Mouse (Mus musculus) hindbrain, embryonic 15.5 days (tissue): ENCODE data around the gene Grk6. TPM values are rescaled to one million over a fixed set of nuclear protein-coding genes. Genes with fewer than 3 reads are reported as not detected.

Experiments
- ATAC-seq: fragments of 200-750 bp; cut with Nextera tagmentation; 2 replicates; pipeline ENCODE4 v1.8.0; 2017; ENCODE audit warnings: low read depth, moderate number of reproducible peaks, moderate TSS enrichment; ENCODE audit not compliant: low FRiP score
- H3K27ac ChIP-seq: fragments of 300-500 bp; sonication (generic); replicated peaks from 2 replicates; pipeline ENCODE4 v1.5.1; 2015; ENCODE audit warnings: mild to moderate bottlenecking, inconsistent platforms
- H3K27me3 ChIP-seq: fragments of 300-500 bp; sonication (generic); 2 replicates; pipeline ENCODE4 v1.6.1; 2015; ENCODE audit warnings: control low read depth, inconsistent platforms
- H3K36me3 ChIP-seq: fragments of 300-500 bp; sonication (generic); 2 replicates; pipeline ENCODE4 v1.6.1; 2015; ENCODE audit warnings: control low read depth, inconsistent platforms
- H3K4me1 ChIP-seq: fragments of 300-500 bp; sonication (generic); replicated peaks from 2 replicates; pipeline ENCODE4 v1.6.1; 2015; ENCODE audit warnings: control low read depth, inconsistent platforms
- H3K4me2 ChIP-seq: fragments of 300-500 bp; sonication (generic); 2 replicates; pipeline ENCODE4 v1.6.1; 2015; ENCODE audit warnings: moderate library complexity, mild to moderate bottlenecking, inconsistent platforms
- H3K4me3 ChIP-seq: fragments of 300-500 bp; sonication (generic); 2 replicates; pipeline ENCODE4 v1.5.1; 2015; ENCODE audit warnings: mild to moderate bottlenecking, inconsistent platforms
- H3K9ac ChIP-seq: fragments of 300-500 bp; sonication (generic); 2 replicates; pipeline ENCODE4 v1.6.1; 2015; ENCODE audit warnings: inconsistent platforms
- H3K9me3 ChIP-seq: fragments of 300-500 bp; sonication (generic); 2 replicates; pipeline ENCODE4 v1.6.1; 2016; ENCODE audit warnings: control low read depth, inconsistent platforms
- WGBS: fragments of 180-500 bp; shearing (Covaris S2); methylation state at CpG from one replicate; pipeline ENCODE4 v1.1.7; 2015; 5-methylcytosine and 5-hydroxymethylcytosine counted together
- polyA plus RNA-seq: library from polyadenylated mRNA; unstranded; fragments of >200 nt; fragmentation: Nextera tagmentation; extraction: Ambion mirVana; gene quantifications from 2 replicates; pipeline ENCODE4 v1.2.1, GENCODE M21; 2015

Gene Grk6
- polyA plus RNA-seq, 1 experiment from 2014 or later = 40.7 TPM

DNA sequence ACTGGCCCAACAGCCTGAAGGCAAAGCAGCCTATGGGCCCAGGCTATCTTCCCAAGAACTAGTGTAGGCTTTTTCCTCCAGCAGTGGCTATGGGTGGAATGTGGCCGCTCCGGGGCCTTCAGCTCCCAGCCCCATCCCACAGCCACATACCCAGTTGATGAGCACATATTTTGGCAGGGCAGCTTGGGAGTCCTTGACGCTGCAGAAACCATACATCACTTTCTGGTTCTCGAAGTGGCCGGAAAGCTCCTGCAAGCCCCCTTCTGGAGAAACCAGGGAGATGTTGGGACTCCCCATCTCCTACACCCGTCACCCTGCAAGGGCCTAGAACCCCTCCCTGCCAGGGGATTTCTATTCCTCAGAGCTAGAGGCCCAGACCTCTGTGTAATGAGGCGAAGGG, 37.7 kb downstream of the Grk6 start:
- peaks cover 47% of the 10 kb centered on the region for H3K36me3 ChIP-seq
- 60% methylated on average over 7 of the region's 7 CpGs for WGBS
- no peaks in the 10 kb centered on the region for H3K9me3 ChIP-seq
- H3K27ac ChIP-seq = 0 out of 2 replicates have a peak overlapping the region, but pooled peaks have one; percentile 99
- no peak for ATAC-seq
- peak overlapping the region; percentile 79 for H3K4me2 ChIP-seq
- H3K9ac ChIP-seq = no peak overlapping the region
- peaks cover 47% of the 10 kb centered on the region for H3K4me1 ChIP-seq
- H3K4me3 ChIP-seq = peak overlapping the region; percentile 95; the same call in 1 of the 2 replicates
- no peaks in the 10 kb centered on the region for H3K27me3 ChIP-seq

DNA sequence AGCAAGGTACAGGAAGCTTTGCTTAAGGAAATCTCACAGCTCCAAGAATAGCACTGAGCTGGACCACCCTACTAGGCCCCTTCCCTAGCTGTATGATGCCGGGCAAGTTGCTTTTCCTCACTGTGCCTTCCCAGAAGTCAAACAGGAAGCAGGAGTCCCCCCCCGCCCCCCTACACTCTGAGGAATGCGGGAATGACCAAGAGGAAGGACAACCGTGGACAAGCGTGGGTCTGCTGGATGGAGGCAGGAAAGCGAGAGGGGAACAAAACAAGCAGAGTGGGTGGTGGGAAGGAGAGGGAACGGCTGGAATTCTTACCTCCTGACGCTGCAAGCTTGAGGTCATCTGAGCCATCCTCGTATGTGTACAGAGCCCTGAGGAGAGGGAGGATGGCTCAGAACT, 38.2 kb downstream of the Grk6 start:
- Histone ChIP-seq H3K9me3 (no peaks in the 10 kb centered on the region), H3K9ac (peak overlapping the region; percentile 100; the same call in 1 of the 2 replicates), H3K27me3 (no peaks in the 10 kb centered on the region), H3K4me1 (peaks cover 48% of the 10 kb centered on the region), H3K27ac (peak overlapping the region; percentile 99), H3K36me3 (peaks cover 43% of the 10 kb centered on the region), H3K4me3 (peak overlapping the region; percentile 95), H3K4me2 (peak overlapping the region; percentile 79)
- 28% methylated on average over 9 of the region's 9 CpGs for WGBS
- ATAC-seq = no peak

DNA sequence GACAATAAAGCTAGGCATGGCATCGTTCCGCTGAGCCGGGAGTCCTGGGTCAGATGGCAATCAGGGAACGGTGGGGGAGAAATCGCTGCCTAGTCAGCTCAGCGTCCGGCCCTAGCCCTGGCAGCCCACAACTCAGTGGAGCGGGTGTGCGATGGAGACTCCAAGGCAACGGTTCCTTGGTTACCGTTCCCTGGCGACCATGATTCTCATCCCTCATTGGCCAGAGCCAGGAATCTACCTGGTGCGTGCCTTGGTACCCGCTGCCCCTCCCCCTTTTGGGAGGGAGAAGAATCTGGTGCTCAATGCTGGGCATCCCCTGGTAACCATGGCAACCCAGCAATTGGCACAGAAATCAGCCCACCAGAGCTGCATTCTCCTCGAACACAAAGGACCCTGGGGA, 38.7 kb downstream of the Grk6 start:
- no peaks in the 10 kb centered on the region for H3K9me3 ChIP-seq

DNA sequence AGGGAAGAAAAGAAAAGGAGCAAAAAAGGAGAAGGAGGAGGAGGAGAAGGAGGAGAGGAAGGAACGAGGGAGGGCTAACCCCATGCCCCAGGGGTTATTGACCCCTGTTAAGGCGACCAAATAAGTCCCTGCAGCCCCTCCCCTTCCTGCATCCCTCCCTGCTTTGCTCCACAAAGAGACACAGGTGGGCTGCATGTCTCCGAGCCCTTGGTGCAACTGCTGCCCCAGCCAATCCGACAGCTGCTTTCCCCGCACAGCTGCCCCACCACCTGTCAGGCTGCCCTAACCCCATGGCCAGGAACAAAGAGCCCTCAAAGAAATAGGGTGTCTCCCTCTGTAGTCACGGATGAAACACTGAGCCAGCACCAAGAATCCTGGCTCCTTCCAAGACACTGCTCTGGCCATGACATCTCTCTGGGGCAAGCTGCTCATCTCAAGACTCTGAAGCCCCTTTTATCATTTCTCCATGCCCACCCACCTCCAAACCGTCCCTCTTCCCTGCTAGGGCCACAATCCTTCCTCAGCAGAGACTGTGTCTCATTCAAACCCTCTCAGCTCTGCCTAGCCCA, 39.7 kb downstream of the Grk6 start:
- Histone ChIP-seq H3K4me2 (peak overlapping the region; percentile 79), H3K27ac (peak overlapping the region; percentile 99), H3K27me3 (no peaks in the 10 kb centered on the region), H3K4me3 (peak overlapping the region; percentile 95), H3K9me3 (no peaks in the 10 kb centered on the region), H3K36me3 (peaks cover 29% of the 10 kb centered on the region), H3K4me1 (peaks cover 52% of the 10 kb centered on the region), H3K9ac (peak overlapping the region; percentile 100)
- no peak for ATAC-seq
- 11% methylated on average over 7 of the region's 7 CpGs for WGBS

More for the DNA sequence above, 38.7 kb downstream of the Grk6 start:
- Histone ChIP-seq H3K27me3 (no peaks in the 10 kb centered on the region), H3K36me3 (peaks cover 39% of the 10 kb centered on the region), H3K4me2 (peak overlapping the region; percentile 79), H3K9ac (peak overlapping the region; percentile 100), H3K27ac (peak overlapping the region; percentile 99), H3K4me3 (peak overlapping the region; percentile 95), H3K4me1 (peaks cover 52% of the 10 kb centered on the region)
- 3% methylated on average over 15 of the region's 15 CpGs for WGBS
- peak; percentile 87 for ATAC-seq

GRCm38 (mm10) chr13:55486029-55486794, 41.3 kb downstream of the Grk6 start:
- Histone ChIP-seq H3K9ac (peak overlapping the region; percentile 100), H3K36me3 (peaks cover 14% of the 10 kb centered on the region), H3K4me2 (peak overlapping the region; percentile 79), H3K27ac (peak overlapping the region; percentile 99), H3K9me3 (no peaks in the 10 kb centered on the region), H3K27me3 (no peaks in the 10 kb centered on the region), H3K4me1 (peaks cover 52% of the 10 kb centered on the region), H3K4me3 (peak overlapping the region; percentile 95)
- no peak for ATAC-seq
- WGBS = 24% methylated on average over 14 of the region's 14 CpGs

- H3K4me2 ChIP-seq = peak overlapping the region; percentile 79
- H3K9ac ChIP-seq = peak overlapping the region; percentile 100
- no peaks in the 10 kb centered on the region for H3K9me3 ChIP-seq
- peak overlapping the region; percentile 95 for H3K4me3 ChIP-seq
- peaks cover 50% of the 10 kb centered on the region for H3K4me1 ChIP-seq
- WGBS = under 1% methylated on average over 26 of the region's 29 CpGs
- peak overlapping the region; percentile 99 for H3K27ac ChIP-seq
- H3K27me3 ChIP-seq = no peaks in the 10 kb centered on the region
- ATAC-seq = peak; percentile 35
- H3K36me3 ChIP-seq = peaks cover 7% of the 10 kb centered on the region
Measured at GRCm38 (mm10) chr13:55486916-55487577, 42.2 kb downstream of the Grk6 start.

DNA sequence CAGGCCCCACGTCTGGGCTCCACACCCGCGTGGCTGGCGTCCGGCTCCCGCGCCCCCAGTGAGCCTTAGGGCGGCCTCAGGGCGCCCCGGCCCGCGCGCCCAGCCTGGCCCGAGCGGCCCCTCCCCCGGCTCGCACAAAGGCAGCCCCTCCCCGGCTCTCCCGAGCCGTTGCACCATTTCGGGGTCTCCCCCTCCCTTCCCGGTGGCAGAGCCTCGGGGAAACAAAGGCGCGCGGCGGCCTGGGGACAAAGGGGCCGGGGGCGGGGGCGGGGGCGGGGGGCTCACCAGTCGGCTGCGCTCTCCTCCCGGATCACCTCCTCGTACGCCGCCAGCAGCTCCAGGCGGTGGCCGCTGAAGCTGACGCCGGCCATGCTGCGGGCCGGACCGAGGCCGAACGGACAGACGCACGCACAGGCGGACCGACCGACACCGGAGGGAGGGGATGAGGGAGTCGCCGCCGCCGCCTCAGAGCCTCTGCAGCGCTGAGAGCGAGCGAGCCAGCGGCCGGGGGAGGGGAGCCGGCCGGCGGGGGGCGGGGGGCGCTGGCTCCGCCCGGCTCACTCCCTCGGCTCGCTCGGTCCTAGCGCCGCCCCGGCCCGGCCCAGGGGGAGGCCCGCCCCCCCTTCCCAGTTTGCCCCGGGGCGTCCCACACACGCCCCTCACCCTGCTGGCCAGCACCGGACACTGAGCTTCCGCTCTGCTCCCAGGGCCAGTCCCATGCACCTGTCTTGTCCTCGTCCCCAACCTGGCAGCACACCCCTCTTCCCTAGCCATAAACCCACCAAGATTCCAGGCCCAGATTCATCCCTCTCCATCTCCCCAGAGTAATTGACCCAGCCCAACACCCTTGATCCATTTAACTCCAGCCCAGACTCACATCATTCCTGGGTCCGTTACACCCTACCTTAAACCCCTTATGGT, 43.0 kb downstream of the Grk6 start, which contains the start of gene Dbn1:
Gene Dbn1, minus strand, starts transcription at position 534 of the 921 bp plus-strand sequence.
- peak within 1 kb of the TSS; percentile 79 for H3K4me2 ChIP-seq
- no peaks in the 10 kb centered on the region for H3K9me3 ChIP-seq
- ATAC-seq = peak; percentile 84
- peak within 1 kb of the TSS; percentile 99 for H3K27ac ChIP-seq
- H3K4me1 ChIP-seq = peaks cover 42% of the 10 kb centered on the region
- H3K4me3 ChIP-seq = peak within 1 kb of the TSS; percentile 95
- H3K36me3 ChIP-seq = no peaks in the 10 kb centered on the region
- H3K9ac ChIP-seq = peak within 1 kb of the TSS; percentile 100
- no peaks in the 10 kb centered on the region for H3K27me3 ChIP-seq
- WGBS = under 1% methylated on average over 72 of the region's 83 CpGs

DNA sequence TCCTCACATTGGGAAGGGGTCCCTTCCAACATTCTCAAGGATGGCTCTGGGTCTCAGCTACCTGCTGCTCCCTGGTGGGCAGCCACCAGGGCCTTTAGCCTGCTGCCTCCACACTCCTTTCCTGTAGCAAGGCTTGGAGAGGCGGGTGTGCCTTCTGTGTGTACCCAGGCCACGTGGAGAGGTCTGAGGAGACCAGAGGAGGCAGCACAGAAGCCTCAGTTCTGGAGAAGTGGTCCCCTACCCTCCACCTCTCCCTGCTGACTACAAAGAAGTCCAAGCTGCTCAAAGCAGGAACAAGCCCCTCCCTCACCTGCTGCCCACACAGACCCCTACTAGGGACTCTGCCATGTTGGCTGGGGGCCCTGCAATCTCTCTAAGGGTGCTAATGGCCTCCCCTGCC, 49.4 kb downstream of the Grk6 start:
- H3K9me3 ChIP-seq = no peaks in the 10 kb centered on the region
- peaks cover 4% of the 10 kb centered on the region; the same call in 1 of the 2 replicates for H3K36me3 ChIP-seq
- no peaks in the 10 kb centered on the region for H3K27me3 ChIP-seq
- H3K4me2 ChIP-seq = no peak overlapping the region
- 23% methylated on average over 2 of the region's 2 CpGs for WGBS
- H3K9ac ChIP-seq = no peak overlapping the region
- H3K4me1 ChIP-seq = peaks cover 28% of the 10 kb centered on the region
- H3K4me3 ChIP-seq = no peak overlapping the region
- no peak for ATAC-seq
- no peak overlapping the region for H3K27ac ChIP-seq

DNA sequence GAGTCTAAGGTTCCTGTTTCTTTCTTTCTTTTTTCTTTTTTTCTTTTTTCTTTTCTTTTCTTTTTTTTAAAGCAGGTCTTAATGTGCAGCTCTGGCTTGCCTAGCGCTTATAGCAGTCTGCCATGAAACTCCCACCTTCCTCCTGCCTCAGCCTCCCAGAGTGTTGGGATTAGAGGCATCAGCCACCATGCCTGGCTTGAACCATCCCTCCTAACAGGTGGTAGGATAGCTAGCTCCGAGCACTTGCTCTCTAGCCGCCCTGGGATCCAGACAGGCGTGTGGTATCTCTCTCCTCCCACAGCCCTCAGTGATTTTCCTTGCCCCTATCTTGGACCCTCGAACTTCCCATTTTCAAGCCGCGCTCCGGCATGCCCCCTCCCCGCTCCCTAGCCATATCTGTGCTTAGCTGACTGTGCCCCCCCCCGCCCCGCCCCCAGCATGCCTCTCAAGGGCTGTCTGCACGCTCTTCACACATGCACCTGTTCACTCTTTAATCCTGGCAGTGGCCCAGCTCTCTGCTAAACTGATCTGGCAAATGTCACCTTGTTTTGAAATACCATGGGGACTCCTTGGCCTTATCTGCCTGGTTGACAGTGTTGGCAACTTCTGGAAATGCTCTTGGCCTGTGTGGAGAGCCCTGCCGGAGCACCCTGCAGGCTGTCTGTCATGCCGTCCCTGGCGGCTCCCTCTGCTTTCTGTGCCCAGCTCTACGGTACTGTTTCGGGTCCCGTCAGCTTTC, 50.2 kb downstream of the Grk6 start:
- H3K27ac ChIP-seq = no peak overlapping the region; the same call in 1 of the 2 replicates
- no peak overlapping the region for H3K9ac ChIP-seq
- WGBS = 20% methylated on average over 18 of the region's 18 CpGs

DNA sequence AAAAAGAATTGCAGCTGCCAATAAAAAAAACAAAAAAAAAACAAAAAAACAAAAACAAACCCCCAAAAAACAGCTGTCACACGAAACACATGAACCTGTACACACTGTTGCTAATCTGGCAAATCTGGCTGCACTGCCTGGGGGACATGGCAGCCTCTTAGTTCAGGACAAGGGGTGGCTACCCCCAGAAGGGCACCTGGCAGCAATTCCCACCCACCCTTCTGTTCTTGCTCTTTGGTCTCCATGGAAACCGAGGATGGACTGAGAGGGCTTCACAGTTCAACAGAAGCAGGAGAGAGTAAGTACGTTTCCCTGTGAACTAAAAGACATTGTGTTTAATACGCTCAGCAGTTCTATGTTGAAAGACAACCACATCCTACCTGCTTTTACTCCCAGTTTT, 50.8 kb downstream of the Grk6 start:
- peaks cover 4% of the 10 kb centered on the region; the same call in 1 of the 2 replicates for H3K36me3 ChIP-seq
- no peak overlapping the region for H3K9ac ChIP-seq
- H3K9me3 ChIP-seq = no peaks in the 10 kb centered on the region
- H3K4me1 ChIP-seq = peaks cover 28% of the 10 kb centered on the region
- 15% methylated on average over 4 of the region's 4 CpGs for WGBS
- peak overlapping the region; percentile 7; the same call in 1 of the 2 replicates for H3K27ac ChIP-seq
- ATAC-seq = no peak
- no peaks in the 10 kb centered on the region for H3K27me3 ChIP-seq
- H3K4me2 ChIP-seq = no peak overlapping the region
- no peak overlapping the region for H3K4me3 ChIP-seq

More for the DNA sequence above, 50.2 kb downstream of the Grk6 start:
- H3K27me3 ChIP-seq = no peaks in the 10 kb centered on the region
- peaks cover 4% of the 10 kb centered on the region; the same call in 1 of the 2 replicates for H3K36me3 ChIP-seq
- 0 out of 2 replicates have a peak overlapping the region, but pooled peaks have one; percentile 1 for H3K4me2 ChIP-seq
- no peak overlapping the region for H3K4me3 ChIP-seq
- H3K9me3 ChIP-seq = no peaks in the 10 kb centered on the region
- peak; percentile 43 for ATAC-seq
- peaks cover 28% of the 10 kb centered on the region for H3K4me1 ChIP-seq
